Mouse (Mus musculus): ENCODE measurements around the gene Gsta2. TPM values are rescaled to one million over a fixed set of nuclear protein-coding genes. Genes with fewer than 3 reads are reported as not detected.
A peak's percentile ranks its signal among the peaks of the same experiment; 100 is the strongest.
"Not testable (repeated sequence)": the region's sequence is repeated elsewhere in the genome, so short reads cannot be mapped to it uniquely, and the experiment has no call there.

Gene Gsta2
- polyA plus RNA-seq, 1 experiment from 2014 or later: not detected

DNA sequence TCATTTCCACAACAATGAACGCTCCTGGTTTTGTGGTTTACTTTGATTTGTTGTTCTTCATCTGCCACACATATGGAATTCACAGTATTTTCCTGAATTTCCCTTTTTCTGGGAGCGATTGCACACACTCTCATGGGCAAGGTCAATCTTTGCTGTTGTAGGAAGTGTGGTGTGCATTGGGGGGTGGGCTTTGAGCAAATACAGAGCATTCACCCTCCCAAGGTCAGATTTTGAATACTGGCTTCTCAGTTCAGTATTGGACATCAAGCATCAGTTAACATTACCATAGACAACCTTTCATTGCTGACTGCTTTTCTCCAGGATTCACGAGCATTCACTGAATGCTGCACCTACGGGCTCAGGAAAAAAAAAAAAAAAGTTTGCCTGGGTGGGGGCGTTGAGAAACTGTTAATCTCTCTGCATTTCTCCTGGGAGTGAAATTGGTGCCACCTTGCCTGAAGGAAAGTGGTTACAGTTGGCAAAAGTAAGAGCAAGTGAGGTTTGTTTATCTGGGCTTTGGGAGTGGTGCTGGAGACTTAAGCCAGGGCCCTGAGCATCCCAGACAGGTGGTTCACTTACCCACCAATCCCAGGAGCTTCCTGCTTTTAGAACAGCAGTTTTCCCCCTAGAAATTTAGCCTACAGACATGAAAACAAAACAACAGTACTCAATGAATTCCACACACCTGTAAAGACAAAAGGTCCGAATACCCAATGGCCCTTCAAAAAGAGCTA, 4.3 kb upstream of the Gsta2 start:
- Histone ChIP-seq H3K27me3 (ENCODE audit: insufficient read depth, poor library complexity, severe bottlenecking) (no peaks in the 10 kb centered on the region), H3K27ac (no peak overlapping the region), H3K9me3 (no peaks in the 10 kb centered on the region), H3K4me1 (no peaks in the 10 kb centered on the region), H3K36me3 (no peaks in the 10 kb centered on the region), H3K4me3 (no peak overlapping the region)
- no peak for DNase-seq (ENCODE audit: low spot score)
- 72% methylated on average over 6 of the region's 6 CpGs for WGBS

DNA sequence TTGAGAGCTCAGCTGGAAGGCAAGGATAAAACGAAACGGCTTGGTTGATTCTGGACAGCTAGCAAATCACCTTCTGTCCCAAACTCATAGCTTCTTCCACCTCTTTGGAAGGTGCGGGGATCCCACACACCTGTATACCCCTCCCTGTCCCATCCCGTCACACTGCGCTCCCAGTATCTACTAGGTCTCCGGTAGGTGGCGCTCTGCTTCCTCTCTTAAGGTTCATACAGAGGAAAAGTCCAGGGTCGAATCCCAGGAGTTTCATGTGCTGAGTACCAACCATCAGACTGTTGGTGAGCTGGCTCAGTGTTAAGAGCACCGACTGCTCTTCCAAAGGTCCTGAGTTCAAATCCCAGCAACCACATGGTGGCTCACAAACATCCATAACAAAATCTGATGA, 2.5 kb upstream of the Gsta2 start:
- Histone ChIP-seq H3K27ac (no peak overlapping the region), H3K9me3 (no peaks in the 10 kb centered on the region), H3K4me3 (no peak overlapping the region), H3K36me3 (no peaks in the 10 kb centered on the region), H3K27me3 (ENCODE audit: insufficient read depth, poor library complexity, severe bottlenecking) (no peaks in the 10 kb centered on the region), H3K4me1 (peaks cover 3% of the 10 kb centered on the region; the same call in 1 of the 2 replicates)
- peak; percentile 79 for DNase-seq (ENCODE audit: low spot score)
- WGBS: 11% methylated on average over 9 of the region's 9 CpGs

DNA sequence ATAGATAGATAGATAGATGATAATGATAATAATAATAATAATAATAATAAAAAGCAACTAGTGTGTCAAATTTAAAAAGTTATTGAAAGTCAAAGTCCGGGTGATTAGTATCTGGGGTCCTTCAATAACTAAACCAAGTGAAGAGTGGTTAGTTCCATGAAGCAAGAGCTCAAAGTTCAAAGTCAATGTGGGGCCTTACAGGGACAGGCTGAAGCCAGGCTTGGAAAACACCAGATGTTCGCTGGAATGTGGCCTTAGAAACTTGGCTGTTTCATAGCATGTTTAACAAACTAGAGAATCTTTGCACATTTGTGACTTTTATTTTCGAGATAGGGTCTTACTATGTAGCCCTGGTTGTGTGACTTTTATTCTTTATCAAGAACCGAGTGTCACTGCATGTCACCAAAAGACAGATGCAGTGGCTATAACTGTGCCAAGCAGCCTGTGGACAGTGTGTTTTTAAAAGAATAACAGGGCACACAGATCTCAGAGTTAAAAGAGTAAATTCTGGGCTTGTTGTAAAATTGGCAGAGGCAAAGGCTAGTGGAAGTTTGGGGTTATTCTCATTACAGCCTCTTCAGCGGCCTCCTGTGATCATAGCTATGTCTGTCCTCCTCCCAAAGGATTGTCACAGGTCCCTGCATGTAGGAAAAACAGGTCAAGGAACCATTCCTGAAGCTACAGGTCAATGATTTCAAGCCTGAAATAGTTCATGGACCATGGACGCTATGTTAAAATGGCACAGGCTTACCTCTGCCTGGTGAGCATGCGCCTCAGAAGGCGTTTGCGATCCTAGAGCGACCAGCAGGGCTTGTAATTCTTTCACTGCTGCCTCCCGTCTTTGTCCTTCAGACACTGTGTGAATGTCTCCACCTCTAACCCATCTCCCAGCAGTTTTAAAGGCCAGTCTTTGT, 666 bp downstream of the Gsta2 start:
- H3K9me3 ChIP-seq: no peaks in the 10 kb centered on the region
- no peak overlapping the region for H3K4me3 ChIP-seq
- H3K27me3 ChIP-seq (ENCODE audit: insufficient read depth, poor library complexity, severe bottlenecking): no peaks in the 10 kb centered on the region
- no peak for DNase-seq (ENCODE audit: low spot score)
- WGBS: 72% methylated on average over 11 of the region's 11 CpGs
- H3K4me1 ChIP-seq: peaks cover 3% of the 10 kb centered on the region; the same call in 1 of the 2 replicates
- no peak overlapping the region for H3K27ac ChIP-seq
- no peaks in the 10 kb centered on the region for H3K36me3 ChIP-seq

DNA sequence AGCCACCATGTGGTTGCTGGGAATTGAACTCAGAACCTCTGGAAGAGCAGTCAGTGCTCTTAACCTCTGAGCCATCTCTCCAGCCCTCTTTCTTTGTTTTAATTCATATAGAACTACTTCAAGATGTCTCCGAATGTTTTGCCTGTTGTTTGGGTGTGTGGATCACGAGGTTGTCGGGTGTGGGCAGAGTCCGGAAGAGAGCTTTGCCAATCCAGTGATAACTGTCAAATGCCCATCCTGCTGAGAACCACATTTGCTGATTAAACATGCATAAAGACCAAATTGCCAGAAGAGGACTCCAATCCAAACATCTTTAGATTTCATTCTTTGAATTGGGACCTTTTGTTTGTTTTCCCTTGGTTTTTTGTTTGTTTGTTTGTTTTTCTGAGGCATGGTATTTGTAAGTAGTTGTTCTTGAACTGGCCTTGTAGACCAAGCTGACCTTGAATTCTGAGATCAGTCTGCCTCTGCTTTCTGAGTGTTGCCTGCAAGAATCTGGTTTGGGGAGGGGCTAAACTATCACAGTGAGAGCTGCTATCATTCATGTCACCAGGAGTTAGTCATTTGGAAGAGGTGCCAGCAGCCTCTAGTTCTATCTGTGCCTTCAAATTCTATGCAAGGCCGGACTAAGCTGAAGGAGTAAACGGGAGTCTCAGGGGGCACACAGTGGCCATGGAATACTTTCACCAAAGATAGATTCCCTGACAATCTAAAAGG, 3.9 kb downstream of the Gsta2 start:
- Histone ChIP-seq H3K36me3 (no peaks in the 10 kb centered on the region), H3K27ac (no peak overlapping the region), H3K27me3 (ENCODE audit: insufficient read depth, poor library complexity, severe bottlenecking) (no peaks in the 10 kb centered on the region), H3K4me3 (no peak overlapping the region), H3K4me1 (peaks cover 3% of the 10 kb centered on the region; the same call in 1 of the 2 replicates), H3K9me3 (no peaks in the 10 kb centered on the region)
- no peak for DNase-seq (ENCODE audit: low spot score)
- 68% methylated on average over 6 of the region's 6 CpGs for WGBS

DNA sequence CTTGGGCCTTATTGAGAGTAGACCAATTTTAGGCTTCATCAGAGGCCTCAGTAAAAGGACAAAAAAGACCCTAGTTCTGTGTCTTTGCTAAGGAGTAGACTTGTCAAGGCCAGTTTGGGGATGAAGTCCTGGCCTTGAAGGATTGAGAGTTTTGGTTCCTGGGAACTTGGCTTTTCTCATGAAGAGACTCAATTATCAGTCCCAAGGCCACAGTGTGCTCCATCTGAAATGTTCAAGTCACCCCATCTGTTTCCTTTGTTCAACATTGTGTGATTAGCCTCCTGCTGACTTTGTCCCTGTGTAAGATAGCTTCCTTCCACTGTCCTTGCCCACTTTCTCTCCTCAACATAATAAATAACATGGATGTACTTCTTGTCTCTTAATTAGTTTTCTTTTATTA, 5.6 kb downstream of the Gsta2 start:
- H3K4me1 ChIP-seq; H3K36me3 ChIP-seq; H3K27ac ChIP-seq; H3K9me3 ChIP-seq; H3K27me3 ChIP-seq (ENCODE audit: insufficient read depth, poor library complexity, severe bottlenecking); DNase-seq (ENCODE audit: low spot score); H3K4me3 ChIP-seq: not testable (repeated sequence)

DNA sequence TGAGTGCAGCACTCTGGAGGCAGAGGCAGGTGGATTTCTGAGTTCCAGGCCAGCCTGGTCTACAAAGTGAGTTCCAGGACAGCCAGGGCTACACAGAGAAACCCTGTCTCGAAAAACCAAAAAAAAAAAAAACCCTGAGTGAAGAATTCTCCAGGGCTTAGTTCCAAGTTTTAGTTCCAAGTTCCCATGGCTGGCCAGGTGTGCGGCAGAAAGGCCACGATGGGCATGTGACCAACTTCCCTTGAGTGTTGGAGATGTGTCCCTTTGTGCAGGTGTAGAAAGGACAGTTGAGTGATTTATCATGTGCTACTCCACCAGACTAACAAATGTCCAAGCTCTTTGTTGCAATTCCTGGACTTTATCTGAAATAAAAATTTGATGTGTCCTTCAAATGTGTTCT, 6.4 kb downstream of the Gsta2 start:
- not testable (repeated sequence) for H3K36me3 ChIP-seq; DNase-seq (ENCODE audit: low spot score); H3K27ac ChIP-seq; H3K9me3 ChIP-seq; H3K4me1 ChIP-seq; H3K4me3 ChIP-seq; H3K27me3 ChIP-seq (ENCODE audit: insufficient read depth, poor library complexity, severe bottlenecking)
- WGBS: 82% methylated on average over 3 of the region's 3 CpGs

DNA sequence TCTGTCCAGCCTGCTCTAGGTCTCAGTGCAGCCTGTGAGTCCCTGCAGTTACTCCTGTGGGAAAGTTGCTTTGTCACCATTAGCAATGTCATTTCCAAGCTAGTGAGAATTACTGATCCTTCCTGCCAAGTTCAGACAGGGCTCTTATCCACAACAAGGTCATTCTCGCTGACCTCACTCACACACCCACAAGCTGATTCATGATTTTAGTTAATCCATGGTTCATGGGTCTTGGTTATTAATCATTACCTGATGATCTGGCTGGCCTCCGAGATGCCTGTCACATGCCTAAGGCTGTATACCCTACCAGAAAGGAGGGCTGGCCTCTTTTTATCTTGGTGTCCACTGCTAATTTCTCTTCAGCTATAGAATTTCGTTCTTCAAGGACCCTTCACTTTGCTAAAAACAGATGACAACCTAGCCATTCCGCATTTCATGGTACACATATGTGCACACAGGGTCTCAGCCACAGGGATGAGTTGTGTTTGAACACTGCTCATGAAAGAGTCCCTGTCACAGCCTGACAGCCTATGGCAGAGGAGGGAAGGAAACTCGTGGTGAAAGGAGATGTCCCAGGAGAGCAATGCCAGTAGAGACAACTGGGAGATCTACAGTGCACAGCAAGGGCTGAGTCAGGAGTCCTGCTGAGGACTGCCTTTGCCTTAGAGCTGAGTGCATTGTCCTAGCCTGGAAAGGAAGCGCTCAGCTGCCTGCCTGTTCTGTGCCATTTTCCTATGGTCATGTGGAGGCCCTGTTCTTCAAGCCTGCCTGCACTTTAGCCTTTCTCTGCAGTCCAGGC, 7.2 kb downstream of the Gsta2 start:
- WGBS: 68% methylated on average over 6 of the region's 6 CpGs
- not testable (repeated sequence) for H3K4me1 ChIP-seq; H3K4me3 ChIP-seq; H3K27me3 ChIP-seq (ENCODE audit: insufficient read depth, poor library complexity, severe bottlenecking); H3K27ac ChIP-seq; H3K9me3 ChIP-seq; DNase-seq (ENCODE audit: low spot score); H3K36me3 ChIP-seq

DNA sequence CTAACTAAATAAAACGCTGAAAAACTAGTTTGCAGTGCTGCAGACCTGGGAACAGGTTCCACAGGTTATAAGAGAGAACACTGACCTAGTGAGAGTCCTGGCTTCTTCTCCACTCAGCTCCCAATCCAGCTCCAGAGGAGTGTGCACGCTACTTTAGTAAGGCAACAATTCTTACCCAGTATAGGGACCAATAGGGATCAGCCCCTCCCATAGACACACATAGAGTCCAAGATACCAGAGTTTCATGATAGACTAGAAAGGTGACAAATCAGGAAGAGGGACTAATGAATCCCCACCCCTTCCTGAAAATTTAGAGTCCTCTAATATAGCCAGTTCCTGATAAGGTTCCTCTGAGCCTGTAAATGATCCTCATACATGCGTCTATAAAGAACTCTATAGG, 8.6 kb downstream of the Gsta2 start:
- WGBS: 71% methylated on average over 3 of the region's 3 CpGs
- no peak overlapping the region for H3K4me3 ChIP-seq
- no peaks in the 10 kb centered on the region for H3K4me1 ChIP-seq
- no peaks in the 10 kb centered on the region for H3K9me3 ChIP-seq
- H3K36me3 ChIP-seq: no peaks in the 10 kb centered on the region
- DNase-seq (ENCODE audit: low spot score): no peak
- H3K27ac ChIP-seq: no peak overlapping the region
- H3K27me3 ChIP-seq (ENCODE audit: insufficient read depth, poor library complexity, severe bottlenecking): no peaks in the 10 kb centered on the region

DNA sequence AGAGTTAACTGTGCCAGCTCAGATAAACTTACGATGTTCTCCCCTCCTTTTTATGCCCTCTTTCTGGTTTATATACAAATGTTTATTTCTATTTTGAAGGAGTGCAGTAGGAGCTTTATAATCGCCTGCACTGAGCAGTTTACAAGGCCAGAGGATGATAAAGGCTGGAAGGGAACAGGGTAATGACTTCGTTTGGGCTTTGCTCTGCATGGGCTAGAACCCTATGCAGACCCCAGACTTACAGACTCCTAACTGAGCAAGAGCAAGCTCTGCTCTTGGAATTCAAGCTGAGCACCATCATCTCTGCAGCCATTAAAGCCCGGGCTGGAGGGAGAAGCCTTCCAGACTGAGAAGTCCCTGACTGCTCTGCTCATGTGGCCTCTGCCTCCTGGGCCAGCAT, 10.4 kb downstream of the Gsta2 start:
- not testable (repeated sequence) for DNase-seq (ENCODE audit: low spot score); H3K27ac ChIP-seq
- 63% methylated on average over 4 of the region's 4 CpGs for WGBS

DNA sequence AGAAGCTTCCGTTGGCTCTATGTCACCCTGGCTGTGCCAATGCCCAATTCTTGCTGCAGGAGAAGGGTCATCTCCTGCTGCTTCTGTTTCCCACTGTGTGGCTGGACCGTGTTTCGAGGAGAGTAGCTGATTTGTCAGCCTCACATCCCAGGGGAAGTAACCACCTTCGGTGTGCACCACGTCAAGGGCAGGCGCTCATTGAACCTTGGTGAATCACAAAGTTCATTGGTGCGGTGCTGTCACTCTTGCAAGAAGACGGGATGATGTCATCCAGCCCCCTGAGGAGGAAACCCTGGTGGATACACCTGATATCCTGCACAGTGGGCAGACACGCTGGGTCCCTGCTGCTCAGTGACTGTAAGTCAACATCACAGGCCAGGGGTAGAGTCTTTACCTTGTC, 12.5 kb downstream of the Gsta2 start:
- H3K27me3 ChIP-seq (ENCODE audit: insufficient read depth, poor library complexity, severe bottlenecking); H3K9me3 ChIP-seq; H3K27ac ChIP-seq; H3K4me3 ChIP-seq; H3K36me3 ChIP-seq; H3K4me1 ChIP-seq: not testable (repeated sequence)
- DNase-seq (ENCODE audit: low spot score): peak; percentile 39
- WGBS: 84% methylated on average over 9 of the region's 9 CpGs

More for the DNA sequence above, 10.4 kb downstream of the Gsta2 start:
- not testable (repeated sequence) for H3K4me1 ChIP-seq; H3K9me3 ChIP-seq; H3K27me3 ChIP-seq (ENCODE audit: insufficient read depth, poor library complexity, severe bottlenecking); H3K36me3 ChIP-seq; H3K4me3 ChIP-seq

DNA sequence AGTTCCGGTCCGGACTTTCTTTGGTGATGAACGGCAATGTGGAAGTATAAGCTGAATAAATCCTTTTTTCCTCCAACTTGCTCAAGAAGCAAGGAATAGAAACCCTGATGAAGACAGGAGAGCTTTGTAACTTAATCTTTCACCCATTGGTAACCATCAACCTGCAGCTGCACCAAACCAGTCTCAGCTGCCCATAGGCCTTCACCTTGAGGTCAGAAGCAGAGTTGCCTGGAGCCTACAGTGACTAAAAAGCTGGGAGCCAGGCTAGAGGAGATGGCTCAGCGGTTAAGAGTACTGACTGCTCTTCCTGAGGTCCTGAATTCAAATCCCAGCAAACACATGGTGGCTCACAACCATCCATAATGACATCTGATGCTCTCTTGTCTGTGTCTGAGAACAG, 13.1 kb downstream of the Gsta2 start:
- H3K4me3 ChIP-seq; H3K27ac ChIP-seq; H3K36me3 ChIP-seq; H3K9me3 ChIP-seq; H3K27me3 ChIP-seq (ENCODE audit: insufficient read depth, poor library complexity, severe bottlenecking); H3K4me1 ChIP-seq: not testable (repeated sequence)
- DNase-seq (ENCODE audit: low spot score): peak; percentile 5
- WGBS: 85% methylated on average over 4 of the region's 4 CpGs

DNA sequence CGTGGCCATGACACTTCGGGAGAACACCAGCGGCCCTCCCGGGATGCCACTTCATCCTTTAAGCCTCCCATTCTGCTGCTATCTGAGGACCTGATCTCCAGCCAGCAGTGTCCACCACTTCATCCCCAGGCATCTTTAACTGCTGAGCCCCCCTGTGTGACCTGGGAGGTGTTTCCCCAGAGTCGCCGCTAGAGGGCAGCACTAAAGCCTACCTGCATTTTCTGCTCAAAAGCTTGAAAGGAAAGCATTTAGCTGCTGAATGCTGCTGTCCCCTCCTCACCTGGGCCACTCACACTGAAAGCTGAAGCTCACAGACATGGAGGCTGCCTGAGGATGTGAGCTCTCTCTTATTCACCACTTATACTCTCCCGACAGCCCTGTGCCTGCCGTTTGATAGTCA, 15.3 kb downstream of the Gsta2 start:
- not testable (repeated sequence) for H3K27me3 ChIP-seq (ENCODE audit: insufficient read depth, poor library complexity, severe bottlenecking); H3K9me3 ChIP-seq; H3K4me3 ChIP-seq; H3K36me3 ChIP-seq; H3K4me1 ChIP-seq; H3K27ac ChIP-seq
- WGBS: 15% methylated on average over 8 of the region's 8 CpGs
- peak; percentile 78 for DNase-seq (ENCODE audit: low spot score)

Measured in heart, embryonic 10.5 days (tissue).